26 mouse cellular contexts compared by ENCODE assay signal in the genomic region with DNA sequence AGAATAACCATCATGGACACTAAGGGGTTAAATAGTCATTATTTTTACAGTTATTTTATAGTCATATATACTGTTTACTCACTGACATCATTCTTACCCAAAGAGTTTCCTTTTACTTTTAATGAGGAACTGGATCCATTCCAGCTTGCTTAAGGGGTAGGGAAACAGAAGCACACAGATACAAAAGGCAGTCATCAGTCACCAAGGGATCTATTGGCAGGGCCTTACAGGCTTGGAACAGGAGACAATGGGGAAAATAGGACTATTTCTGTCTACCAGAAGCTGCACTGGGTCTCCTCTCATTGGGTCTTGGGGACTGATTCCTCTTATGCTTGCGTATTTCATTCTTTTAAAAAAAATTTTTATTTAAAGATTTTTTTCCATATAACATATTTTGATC.
"Had no signal": no experiment of that assay in that cellular context is flagged by ENCODE, and none has a peak within 500 bp of the region (broad histone marks: within the 10 kb centered on the region; RNA-seq: fewer than 3 reads in every experiment).

No protein-coding gene starts in this region.

- DNase-seq: gastrocnemius, adult 2 months; gastrocnemius, postnatal 10 days; gastrocnemius, postnatal 25 days; heart, adult 18-20 months; heart, postnatal 10 days; heart, postnatal 4 days; kidney, adult 18-20 months; kidney, adult 8-10 months; kidney, postnatal 10 days; kidney, postnatal 25 days; kidney, postnatal 4 days; liver; liver, embryonic 13.5 days had no signal

- H3K36me3 ChIP-seq: heart, embryonic 10.5 days; heart, embryonic 12.5 days; hindbrain, embryonic 12.5 days; hindbrain, embryonic 15.5 days; intestine, embryonic 15.5 days; limb, embryonic 10.5 days; limb, embryonic 12.5 days; liver, embryonic 13.5 days; liver, embryonic 15.5 days had no signal

- H3K4me1 ChIP-seq: heart, embryonic 10.5 days; heart, embryonic 12.5 days; hindbrain, embryonic 12.5 days; hindbrain, embryonic 15.5 days; intestine, embryonic 15.5 days; limb, embryonic 10.5 days; limb, embryonic 12.5 days; liver, embryonic 13.5 days; liver, embryonic 15.5 days had no signal

- ATAC-seq: inflammation-experienced regulatory T-cells, adult 6 months; intestine, embryonic 15.5 days; intestine, postnatal 0 days had no signal

- H3K4me3 ChIP-seq: gastrocnemius, adult 2 months; heart, embryonic 10.5 days; heart, embryonic 12.5 days; hindbrain, embryonic 12.5 days; hindbrain, embryonic 15.5 days; intestine, embryonic 15.5 days; layer of hippocampus, adult 2 months; left cerebral cortex, adult 2 months; limb, embryonic 10.5 days; limb, embryonic 12.5 days; liver, embryonic 13.5 days; liver, embryonic 15.5 days had no signal

- H3K9me3 ChIP-seq: heart, embryonic 10.5 days; heart, embryonic 12.5 days; hindbrain, embryonic 12.5 days; hindbrain, embryonic 15.5 days; intestine, embryonic 15.5 days; limb, embryonic 10.5 days; limb, embryonic 12.5 days; liver, embryonic 13.5 days; liver, embryonic 15.5 days had no signal

- H3K27me3 ChIP-seq: heart, embryonic 12.5 days; hindbrain, embryonic 12.5 days; hindbrain, embryonic 15.5 days; intestine, embryonic 15.5 days; limb, embryonic 12.5 days; liver, embryonic 13.5 days; liver, embryonic 15.5 days had no signal

- H3K4me2 ChIP-seq: heart, embryonic 12.5 days; hindbrain, embryonic 12.5 days; hindbrain, embryonic 15.5 days; intestine, embryonic 15.5 days; limb, embryonic 12.5 days; liver, embryonic 11.5 days; liver, embryonic 13.5 days; liver, embryonic 15.5 days had no signal

- H3K27ac ChIP-seq: gastrocnemius, adult 2 months; heart, embryonic 10.5 days; hindbrain, embryonic 12.5 days; hindbrain, embryonic 15.5 days; intestine, embryonic 15.5 days; layer of hippocampus, adult 2 months; left cerebral cortex, adult 2 months; limb, embryonic 10.5 days; limb, embryonic 12.5 days; liver, embryonic 13.5 days; liver, embryonic 15.5 days had no signal

- H3K9ac ChIP-seq: heart, embryonic 12.5 days; hindbrain, embryonic 12.5 days; hindbrain, embryonic 15.5 days; intestine, embryonic 15.5 days; limb, embryonic 12.5 days; liver, embryonic 13.5 days; liver, embryonic 15.5 days had no signal
